Mouse (Mus musculus): Measurements from ENCODE around the gene Prkn. TPM values are rescaled to one million over a fixed set of nuclear protein-coding genes. Genes with fewer than 3 reads are reported as not detected.

Prkn gene
- polyA plus RNA-seq, 1 experiment from 2014 or later: 3.9 TPM

DNA sequence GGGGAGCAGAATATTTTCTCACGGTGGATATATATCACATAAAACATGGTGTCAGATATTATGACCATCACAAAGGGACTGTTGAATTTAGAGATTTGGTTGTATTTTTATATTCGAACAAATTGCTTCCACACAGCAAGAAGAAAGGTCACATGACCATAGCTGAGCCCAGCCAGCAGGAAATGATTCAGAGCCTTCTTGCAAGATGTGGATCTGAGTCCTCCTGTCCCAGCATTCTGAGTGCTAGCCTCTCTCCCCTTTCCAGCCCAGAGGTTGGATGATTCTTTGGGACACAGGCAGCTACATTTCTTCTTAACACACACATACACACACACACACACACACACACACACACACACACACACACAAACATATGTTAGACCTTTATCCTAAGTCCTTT is 1022.2 kb downstream of the Prkn start:
- no peak for ATAC-seq (ENCODE audit: low FRiP score)
- Histone ChIP-seq H3K27ac (no peak overlapping the region), H3K27me3 (no peaks in the 10 kb centered on the region), H3K9ac (no peak overlapping the region), H3K4me1 (replicated peaks) (no peaks in the 10 kb centered on the region), H3K9me3 (no peaks in the 10 kb centered on the region), H3K36me3 (no peaks in the 10 kb centered on the region), H3K4me2 (no peak overlapping the region), H3K4me3 (no peak overlapping the region)
- WGBS: 98% methylated on average over 2 of the region's 2 CpGs

DNA sequence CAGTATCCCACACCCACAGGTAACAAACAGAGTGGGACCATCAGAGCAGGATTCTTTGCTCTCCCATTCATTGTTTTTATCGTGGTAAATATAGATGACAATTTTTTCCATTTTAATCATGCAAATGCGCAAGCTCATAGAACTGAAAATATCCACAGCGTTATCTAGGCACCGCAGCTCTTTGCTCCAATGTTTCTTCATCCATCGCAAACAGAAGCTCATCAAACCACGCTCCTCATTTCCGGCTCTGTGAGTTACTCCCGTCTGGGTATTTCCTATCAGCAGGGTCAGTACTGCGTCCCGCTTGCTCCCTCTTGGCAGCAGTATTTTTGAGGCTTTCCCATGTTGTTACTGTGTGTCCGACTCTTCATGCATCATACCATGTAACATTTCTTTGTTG is 1022.8 kb downstream of the Prkn start:
- 91% methylated on average over 11 of the region's 11 CpGs for WGBS
- Histone ChIP-seq H3K27ac (no peak overlapping the region), H3K27me3 (no peaks in the 10 kb centered on the region), H3K4me1 (replicated peaks) (no peaks in the 10 kb centered on the region), H3K9ac (no peak overlapping the region), H3K4me2 (no peak overlapping the region), H3K4me3 (no peak overlapping the region), H3K36me3 (no peaks in the 10 kb centered on the region), H3K9me3 (no peaks in the 10 kb centered on the region)
- ATAC-seq (ENCODE audit: low FRiP score): no peak

DNA sequence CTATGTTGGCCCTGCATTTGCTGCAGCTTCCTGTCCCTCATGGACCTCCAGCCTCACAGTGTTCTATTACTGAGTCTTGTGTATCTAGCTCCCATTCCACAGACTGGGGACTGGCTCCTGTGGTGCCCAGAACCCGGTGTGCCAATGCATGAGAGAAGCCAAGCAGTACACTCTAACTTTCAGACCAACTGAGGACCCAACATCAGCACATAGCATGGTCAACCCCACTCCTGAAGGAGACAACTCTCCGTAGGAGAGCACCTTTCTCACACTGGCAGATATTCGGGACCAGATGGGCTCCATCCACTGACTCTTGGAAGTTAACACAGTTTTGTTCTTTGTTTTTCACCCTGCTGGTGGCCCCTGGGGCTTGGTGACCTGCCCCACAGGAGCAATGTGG is 1026.0 kb downstream of the Prkn start:
- H3K4me3 ChIP-seq: no peak overlapping the region
- H3K36me3 ChIP-seq: no peaks in the 10 kb centered on the region
- H3K27ac ChIP-seq: no peak overlapping the region
- WGBS: 88% methylated on average over 3 of the region's 3 CpGs
- no peak for ATAC-seq (ENCODE audit: low FRiP score)
- H3K9me3 ChIP-seq: no peaks in the 10 kb centered on the region
- 0 out of 2 replicates have a peak, but pooled peaks cover 5% of the 10 kb centered on the region for H3K27me3 ChIP-seq
- no peaks in the 10 kb centered on the region for H3K4me1 ChIP-seq (replicated peaks)
- no peak overlapping the region for H3K4me2 ChIP-seq
- no peak overlapping the region for H3K9ac ChIP-seq

DNA sequence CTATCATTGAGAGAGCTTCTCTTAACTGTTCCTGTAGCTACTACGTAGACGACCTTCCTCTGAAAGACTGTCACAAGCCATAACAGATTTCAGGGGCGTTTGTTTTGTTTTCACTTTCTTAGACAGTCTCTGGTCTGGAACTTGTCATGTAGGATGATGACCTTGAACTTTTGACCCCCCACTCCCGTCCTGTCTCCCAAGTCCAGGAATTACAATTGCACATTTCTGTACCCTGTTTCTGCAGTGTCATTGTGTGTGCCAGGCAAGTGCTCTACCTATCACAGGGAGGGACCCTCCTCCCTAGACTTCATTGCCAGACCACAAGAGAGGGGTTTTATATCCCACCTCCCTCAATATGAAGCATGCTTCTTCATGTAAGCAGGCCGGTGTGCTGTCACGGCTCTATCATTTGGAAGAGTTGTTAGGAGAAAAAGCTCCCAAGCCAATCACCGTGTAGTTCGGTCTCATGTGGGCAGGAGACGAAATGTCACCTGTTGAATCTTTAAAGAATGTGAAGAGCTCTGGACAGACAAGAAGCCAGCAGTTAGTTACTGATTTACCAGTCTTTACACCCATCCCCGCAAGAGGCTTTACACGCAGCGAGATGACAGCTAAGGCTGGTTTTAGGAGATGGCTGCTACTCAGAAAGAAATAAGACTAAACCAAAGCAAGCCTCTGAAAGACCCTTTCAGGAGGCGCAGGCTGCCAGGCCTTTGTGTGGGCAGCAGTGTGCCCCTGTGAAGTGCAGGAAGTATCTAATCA is 1027.3 kb downstream of the Prkn start:
- Histone ChIP-seq H3K27ac (no peak overlapping the region), H3K36me3 (no peaks in the 10 kb centered on the region), H3K4me2 (no peak overlapping the region), H3K9ac (no peak overlapping the region), H3K4me3 (no peak overlapping the region), H3K4me1 (replicated peaks) (no peaks in the 10 kb centered on the region), H3K9me3 (no peaks in the 10 kb centered on the region), H3K27me3 (0 out of 2 replicates have a peak, but pooled peaks cover 5% of the 10 kb centered on the region)
- ATAC-seq (ENCODE audit: low FRiP score): no peak
- WGBS: 69% methylated on average over 13 of the region's 13 CpGs

- no peak overlapping the region for H3K27ac ChIP-seq
These were observed 1030.4 kb downstream of the Prkn start for GRCm38 (mm10) chr17:11870546-11870945.

GRCm38 (mm10) chr17:11876240-11876639 is 1036.1 kb downstream of the Prkn start:
- Histone ChIP-seq H3K4me3 (no peak overlapping the region), H3K27ac (no peak overlapping the region), H3K9me3 (no peaks in the 10 kb centered on the region), H3K9ac (no peak overlapping the region), H3K27me3 (no peaks in the 10 kb centered on the region), H3K4me1 (replicated peaks) (0 out of 2 replicates have a peak, but pooled peaks cover 3% of the 10 kb centered on the region), H3K36me3 (no peaks in the 10 kb centered on the region), H3K4me2 (no peak overlapping the region)
- no peak for ATAC-seq (ENCODE audit: low FRiP score)
- WGBS: 75% methylated on average over 2 of the region's 2 CpGs

More at GRCm38 (mm10) chr17:11870546-11870945, 1030.4 kb downstream of the Prkn start:
- Histone ChIP-seq H3K4me3 (no peak overlapping the region), H3K4me2 (no peak overlapping the region), H3K9me3 (no peaks in the 10 kb centered on the region), H3K27me3 (0 out of 2 replicates have a peak, but pooled peaks cover 5% of the 10 kb centered on the region), H3K4me1 (replicated peaks) (no peaks in the 10 kb centered on the region), H3K9ac (no peak overlapping the region), H3K36me3 (no peaks in the 10 kb centered on the region)
- no peak for ATAC-seq (ENCODE audit: low FRiP score)
- 86% methylated on average over 10 of the region's 10 CpGs for WGBS

DNA sequence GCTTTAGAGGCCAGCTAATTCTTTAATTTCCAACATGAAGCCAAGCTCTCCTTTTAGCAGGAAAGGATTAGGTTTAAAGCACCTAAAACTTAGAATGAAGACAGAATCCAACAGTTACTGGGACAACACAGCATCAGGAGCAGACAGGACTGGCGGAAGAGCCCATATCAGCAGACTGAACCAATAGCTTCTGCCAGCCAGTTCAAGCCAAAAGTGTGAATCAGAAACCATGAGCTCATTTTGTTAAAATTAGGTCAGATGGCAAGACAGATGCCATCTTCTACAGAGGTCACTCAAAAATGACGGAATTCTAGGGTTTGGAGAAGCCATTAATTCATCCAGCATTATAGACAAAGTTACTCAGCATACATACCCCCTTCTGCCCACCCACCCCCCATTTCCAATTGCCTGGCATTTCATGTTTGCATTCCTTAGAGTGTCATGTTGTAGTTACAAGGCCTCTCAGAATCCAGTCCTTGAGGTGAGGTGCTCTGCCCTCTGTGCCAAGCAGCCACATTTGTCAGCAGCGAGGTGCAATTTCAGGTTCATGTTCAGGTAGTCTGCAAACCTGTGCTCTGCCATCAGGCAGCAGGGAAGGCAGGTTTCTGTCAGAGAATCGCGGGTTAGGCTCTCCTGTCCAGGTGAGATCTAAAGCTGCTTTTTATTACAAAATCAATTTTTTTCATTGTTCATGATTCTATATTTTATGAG is 1041.1 kb downstream of the Prkn start:
- ATAC-seq (ENCODE audit: low FRiP score): no peak
- H3K4me1 ChIP-seq (replicated peaks): 0 out of 2 replicates have a peak, but pooled peaks cover 3% of the 10 kb centered on the region
- no peaks in the 10 kb centered on the region for H3K9me3 ChIP-seq
- H3K27me3 ChIP-seq: no peaks in the 10 kb centered on the region
- no peak overlapping the region for H3K27ac ChIP-seq
- no peak overlapping the region for H3K4me2 ChIP-seq
- H3K4me3 ChIP-seq: no peak overlapping the region
- WGBS: 92% methylated on average over 5 of the region's 5 CpGs
- H3K9ac ChIP-seq: no peak overlapping the region
- H3K36me3 ChIP-seq: no peaks in the 10 kb centered on the region

- no peak for ATAC-seq (ENCODE audit: low FRiP score)
- no peaks in the 10 kb centered on the region for H3K36me3 ChIP-seq
- 88% methylated on average over 6 of the region's 6 CpGs for WGBS
These were observed 1045.4 kb downstream of the Prkn start for GRCm38 (mm10) chr17:11885601-11886000.

GRCm38 (mm10) chr17:11886963-11887362 is 1046.8 kb downstream of the Prkn start:
- ATAC-seq (ENCODE audit: low FRiP score): no peak
- H3K4me1 ChIP-seq (replicated peaks): peaks cover 5% of the 10 kb centered on the region; the same call in 1 of the 2 replicates
- H3K27ac ChIP-seq: no peak overlapping the region
- no peak overlapping the region for H3K4me3 ChIP-seq
- no peaks in the 10 kb centered on the region for H3K36me3 ChIP-seq
- H3K27me3 ChIP-seq: no peaks in the 10 kb centered on the region
- no peaks in the 10 kb centered on the region for H3K9me3 ChIP-seq
- 87% methylated on average over 4 of the region's 4 CpGs for WGBS
- H3K4me2 ChIP-seq: no peak overlapping the region
- no peak overlapping the region for H3K9ac ChIP-seq

More at GRCm38 (mm10) chr17:11885601-11886000, 1045.4 kb downstream of the Prkn start:
- Histone ChIP-seq H3K27me3 (no peaks in the 10 kb centered on the region), H3K4me3 (no peak overlapping the region), H3K27ac (no peak overlapping the region), H3K9me3 (no peaks in the 10 kb centered on the region), H3K4me2 (no peak overlapping the region), H3K4me1 (replicated peaks) (peaks cover 8% of the 10 kb centered on the region; the same call in 1 of the 2 replicates), H3K9ac (no peak overlapping the region)

DNA sequence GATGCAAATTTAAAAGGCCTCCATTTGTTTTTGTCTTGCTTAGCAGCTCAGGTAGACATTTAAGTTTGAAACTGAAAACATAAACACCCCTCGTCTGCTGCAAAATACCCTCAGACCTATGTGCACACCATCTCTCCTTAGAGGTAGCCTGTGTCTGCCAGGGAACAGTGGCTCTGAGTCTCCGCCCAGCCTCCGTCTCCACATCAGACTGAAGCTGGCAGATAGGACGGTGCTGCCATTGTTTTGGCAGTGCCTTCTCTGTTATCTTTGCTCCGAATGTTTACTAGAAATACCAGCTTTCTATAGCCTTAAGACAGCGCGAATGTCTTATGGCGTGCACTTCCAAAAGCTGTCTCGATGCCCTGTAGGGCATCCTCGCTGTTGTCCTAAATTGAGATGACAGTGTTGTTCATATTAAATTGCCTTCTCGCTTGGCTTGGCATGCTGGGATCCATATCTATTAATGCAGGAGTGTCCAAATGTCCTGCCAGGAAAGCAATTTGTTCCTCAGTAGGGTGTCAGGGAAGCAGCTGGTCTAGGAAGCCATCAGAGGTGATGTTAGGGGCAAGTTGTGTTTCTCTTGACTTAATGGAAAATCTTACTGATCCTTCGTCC is 1047.5 kb downstream of the Prkn start:
- Histone ChIP-seq H3K36me3 (no peaks in the 10 kb centered on the region), H3K9me3 (no peaks in the 10 kb centered on the region), H3K27ac (0 out of 2 replicates have a peak overlapping the region, but pooled peaks have one; percentile 14), H3K4me2 (no peak overlapping the region), H3K4me1 (replicated peaks) (peaks cover 5% of the 10 kb centered on the region; the same call in 1 of the 2 replicates), H3K9ac (no peak overlapping the region), H3K4me3 (no peak overlapping the region), H3K27me3 (no peaks in the 10 kb centered on the region)
- 63% methylated on average over 12 of the region's 12 CpGs for WGBS
- ATAC-seq (ENCODE audit: low FRiP score): no peak

DNA sequence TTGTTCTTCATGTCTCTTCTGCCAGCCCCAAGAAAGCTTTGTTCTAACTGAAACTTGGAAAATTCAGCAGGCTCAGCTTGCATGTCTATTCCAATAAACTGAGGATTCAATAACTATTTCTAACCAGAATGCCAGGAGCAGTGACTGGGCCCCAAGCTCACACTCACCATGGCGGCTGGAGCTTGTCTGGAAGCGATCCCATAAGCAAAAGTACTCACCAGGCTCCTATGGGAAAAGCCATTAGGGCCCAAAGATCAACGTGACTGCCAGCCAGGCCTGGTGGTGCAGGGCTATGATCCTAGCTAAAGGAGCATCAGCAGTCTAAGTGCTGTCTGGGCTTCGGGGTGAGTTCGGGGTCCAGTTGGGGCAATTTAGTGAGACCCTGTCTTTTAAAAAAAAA is 1048.6 kb downstream of the Prkn start:
- Histone ChIP-seq H3K4me2 (no peak overlapping the region), H3K27me3 (no peaks in the 10 kb centered on the region), H3K9ac (no peak overlapping the region), H3K36me3 (no peaks in the 10 kb centered on the region), H3K27ac (no peak overlapping the region), H3K9me3 (no peaks in the 10 kb centered on the region), H3K4me3 (no peak overlapping the region), H3K4me1 (replicated peaks) (peaks cover 5% of the 10 kb centered on the region; the same call in 1 of the 2 replicates)
- WGBS: 69% methylated on average over 5 of the region's 5 CpGs
- ATAC-seq (ENCODE audit: low FRiP score): no peak

- no peaks in the 10 kb centered on the region for H3K36me3 ChIP-seq
- H3K4me2 ChIP-seq: no peak overlapping the region
- H3K9me3 ChIP-seq: no peaks in the 10 kb centered on the region
- H3K27ac ChIP-seq: no peak overlapping the region
- no peak overlapping the region for H3K9ac ChIP-seq
- 83% methylated on average over 7 of the region's 7 CpGs for WGBS
- H3K4me1 ChIP-seq (replicated peaks): 0 out of 2 replicates have a peak, but pooled peaks cover 3% of the 10 kb centered on the region
- no peak overlapping the region for H3K4me3 ChIP-seq
- ATAC-seq (ENCODE audit: low FRiP score): no peak
- H3K27me3 ChIP-seq: no peaks in the 10 kb centered on the region
These were observed 1060.1 kb downstream of the Prkn start for GRCm38 (mm10) chr17:11900300-11900699.

All from hindbrain, embryonic 13.5 days (tissue).